Mouse (Mus musculus) CD4-positive, CD25-positive, alpha-beta regulatory T cell, adult 4 months (primary cell): Measurements from ENCODE around the gene 9130213A22Rik. TPM values are rescaled to one million over a fixed set of nuclear protein-coding genes. Genes with fewer than 3 reads are reported as not detected.

Source experiments
- ATAC-seq: one replicate; pipeline ENCODE4 v1.8.0; 2017
- polyA plus RNA-seq, 2 experiments: library from polyadenylated mRNA; unstranded; fragments of 100-300 nt; shearing (Covaris generic); gene quantifications; one replicate each; pipeline ENCODE4 v1.2.1; 2017

9130213A22Rik gene
- polyA plus RNA-seq, 2 experiments from 2014 or later = not detected

DNA sequence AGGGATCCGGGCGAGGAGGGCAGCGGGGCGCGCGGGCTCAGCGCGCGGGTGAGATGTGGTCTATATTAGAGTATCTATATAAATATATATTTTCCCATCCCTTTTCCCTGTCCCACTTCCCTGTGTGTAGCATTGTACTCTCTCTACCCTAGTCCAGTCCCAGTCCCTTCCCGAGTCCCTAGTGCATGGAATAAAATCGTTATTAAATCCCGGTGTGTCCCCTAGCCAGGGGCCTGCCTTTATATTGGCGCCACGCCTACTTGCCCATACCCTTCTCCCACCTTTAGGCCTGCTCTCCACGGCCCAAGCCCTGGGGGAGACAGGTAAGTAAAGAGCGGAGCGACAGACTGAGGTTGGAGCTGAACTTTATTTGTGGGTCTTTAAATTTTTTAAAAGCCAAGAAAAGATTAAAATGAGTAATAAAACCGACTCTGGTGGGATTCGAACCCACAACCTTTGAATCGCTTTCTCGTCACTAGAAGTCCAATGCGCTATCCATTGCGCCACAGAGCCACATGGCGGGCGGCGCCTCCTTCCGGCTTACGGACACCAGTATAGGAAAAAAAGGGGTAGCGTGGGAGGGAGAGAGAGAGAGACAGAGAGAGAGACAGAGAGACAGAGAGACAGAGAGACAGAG, 785 bp upstream of the 9130213A22Rik start:
- no peak for ATAC-seq

DNA sequence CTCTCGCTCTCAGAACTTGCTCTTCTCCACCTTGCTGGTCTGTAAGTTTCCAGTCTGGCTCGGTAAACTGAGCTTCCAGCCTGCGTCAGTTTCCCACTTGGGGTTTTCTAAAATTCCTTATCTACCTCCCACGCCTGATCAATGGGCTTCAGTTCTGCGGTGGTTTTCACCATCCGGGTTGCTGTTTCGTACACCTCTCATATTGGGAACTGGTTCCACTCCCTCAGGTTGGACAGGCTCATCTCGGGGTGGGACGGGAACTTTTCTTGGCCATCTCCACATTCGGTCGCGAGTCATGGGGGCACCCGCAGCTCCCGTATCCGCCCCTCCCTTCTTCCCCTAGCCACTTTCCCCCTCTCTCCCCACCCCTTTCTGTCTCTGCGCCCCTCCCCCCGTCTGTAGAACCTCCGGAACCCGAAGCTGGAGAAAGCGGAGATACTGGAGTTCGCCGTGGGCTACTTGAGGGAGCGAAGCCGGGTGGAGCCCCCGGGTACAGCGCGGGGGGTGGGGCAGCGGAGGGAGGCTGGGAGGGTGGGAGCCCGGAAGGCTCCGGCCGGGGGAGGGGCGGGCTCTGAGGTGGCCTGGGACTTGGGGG, 551 bp downstream of the 9130213A22Rik start:
- ATAC-seq = no peak

DNA sequence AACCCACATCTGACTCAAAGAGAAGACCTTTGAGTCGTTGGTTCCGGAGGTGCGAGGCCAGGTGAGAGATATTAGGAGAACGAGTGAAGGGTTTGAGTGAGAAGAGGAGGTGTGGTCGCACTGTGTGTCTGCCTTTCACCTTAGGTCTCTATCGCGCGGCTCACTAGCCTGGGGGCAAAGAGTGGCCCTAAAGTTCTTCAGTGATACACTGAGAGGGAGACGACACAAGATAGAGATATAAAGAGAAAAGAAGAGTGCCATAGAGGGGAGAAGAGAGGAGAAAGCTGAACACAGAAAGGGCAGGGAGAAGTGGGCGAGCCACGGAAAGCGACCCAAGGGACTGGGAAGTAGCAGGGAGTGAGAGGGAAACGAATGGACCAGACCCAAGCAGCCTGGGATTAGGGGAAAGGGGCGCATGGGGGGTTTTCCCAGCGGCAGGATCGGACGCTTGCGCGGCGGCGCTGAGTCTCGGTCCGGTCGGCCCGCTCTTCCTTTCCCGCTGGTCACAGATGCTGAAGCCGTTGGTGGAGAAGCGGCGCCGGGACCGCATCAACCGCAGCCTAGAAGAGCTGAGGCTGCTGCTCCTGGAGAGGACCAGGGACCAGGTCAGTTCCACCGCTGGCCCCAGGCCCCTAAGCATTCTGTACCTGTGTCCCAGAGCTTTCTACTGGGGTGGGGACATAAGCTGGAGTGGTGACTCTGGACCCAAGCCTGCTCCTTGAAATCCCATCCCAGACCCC, 1.2 kb downstream of the 9130213A22Rik start:
- ATAC-seq = no peak

DNA sequence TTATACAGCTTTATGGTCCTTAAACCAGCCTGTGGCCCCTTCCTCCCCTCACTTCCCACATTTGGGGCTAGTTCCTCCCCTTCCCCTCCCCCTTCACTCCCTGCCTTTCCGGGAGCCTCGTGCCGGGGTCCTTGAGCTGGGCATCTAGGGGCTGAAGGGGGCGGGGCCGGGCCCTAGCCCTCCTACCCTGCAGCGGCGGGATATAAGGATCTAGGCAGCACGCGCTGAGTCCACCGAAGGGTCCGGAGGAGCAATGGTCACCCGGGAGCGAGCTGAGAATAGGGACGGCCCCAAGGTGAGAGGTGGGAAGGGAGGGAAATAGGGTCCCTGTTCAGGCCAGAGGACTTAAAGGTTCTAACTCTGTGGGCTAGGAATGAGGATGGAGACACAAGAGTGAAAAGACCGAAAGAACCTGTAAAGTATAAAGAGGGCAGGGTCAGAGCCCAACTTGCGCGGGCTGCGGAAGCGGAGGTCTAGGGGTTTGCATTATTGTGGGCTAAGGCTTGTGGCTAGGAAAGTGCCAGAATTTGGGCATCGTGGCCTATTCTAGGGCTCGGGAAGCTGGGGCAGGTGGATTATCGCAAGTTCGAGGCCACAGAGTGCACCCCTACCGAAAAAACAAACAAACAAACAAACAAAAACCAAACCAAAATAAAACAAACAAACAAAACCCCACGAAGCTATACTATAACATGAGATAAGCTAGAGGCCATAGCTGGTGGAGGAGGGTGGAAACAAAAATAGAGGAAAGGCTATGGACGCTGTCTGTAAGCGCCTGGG, 2.0 kb downstream of the 9130213A22Rik start, which contains the start of gene Hes7:
Gene Hes7, plus strand, starts transcription at position 184 of the 780 bp plus-strand sequence.
- no peak for ATAC-seq

DNA sequence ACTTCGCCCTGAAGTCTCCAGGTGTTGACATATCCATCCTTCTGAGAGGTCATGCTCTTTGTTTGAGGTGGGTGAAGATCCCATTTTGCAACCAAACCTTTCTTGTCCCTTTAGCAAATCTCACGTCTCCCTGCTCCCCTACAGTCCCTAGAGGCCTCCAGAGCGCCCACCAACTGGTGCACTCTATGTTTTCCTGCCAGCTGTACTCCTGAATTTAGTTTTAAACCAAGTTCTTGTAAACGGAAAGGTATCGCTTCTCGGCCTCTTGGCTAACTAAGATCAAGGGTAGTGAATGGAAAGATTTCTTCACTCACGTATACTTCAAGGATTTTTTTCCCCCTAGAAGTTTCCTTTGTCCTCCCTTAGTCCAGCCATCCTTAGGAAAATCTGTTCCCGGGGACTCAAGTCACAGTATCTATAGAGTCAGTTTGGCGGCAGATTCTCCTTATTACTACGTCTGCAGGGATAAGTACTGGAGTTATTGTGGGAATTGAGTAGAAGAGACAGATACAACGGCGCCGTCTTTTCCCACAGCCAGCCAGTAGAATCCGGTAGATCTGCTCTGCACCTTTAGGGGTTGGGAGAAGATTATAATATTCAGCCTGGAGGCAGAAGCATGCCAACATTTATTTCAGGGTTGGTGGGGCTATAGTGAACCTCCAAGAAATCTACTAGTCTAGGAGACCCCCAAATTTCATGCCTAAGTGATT, 2.8 kb downstream of the 9130213A22Rik start:
- ATAC-seq = no peak

DNA sequence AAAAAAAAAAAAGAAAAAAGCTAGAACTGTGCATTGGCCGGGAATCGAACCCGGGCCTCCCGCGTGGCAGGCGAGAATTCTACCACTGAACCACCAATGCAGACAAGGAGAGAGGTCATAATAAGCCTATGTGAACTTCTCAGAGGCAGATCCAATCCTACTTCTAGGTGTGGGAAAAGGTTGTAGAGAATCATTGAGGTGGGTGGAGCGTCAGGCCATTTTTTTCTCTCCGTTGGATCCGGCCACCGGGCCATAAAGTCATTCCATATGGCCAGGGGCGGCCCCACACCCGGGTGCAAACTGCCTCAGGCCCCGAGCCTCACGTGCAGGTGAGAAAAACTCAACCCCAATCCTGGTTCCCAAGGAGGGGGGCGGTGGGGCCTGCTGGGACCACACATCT, 3.6 kb downstream of the 9130213A22Rik start:
- ATAC-seq = peak; percentile 35

DNA sequence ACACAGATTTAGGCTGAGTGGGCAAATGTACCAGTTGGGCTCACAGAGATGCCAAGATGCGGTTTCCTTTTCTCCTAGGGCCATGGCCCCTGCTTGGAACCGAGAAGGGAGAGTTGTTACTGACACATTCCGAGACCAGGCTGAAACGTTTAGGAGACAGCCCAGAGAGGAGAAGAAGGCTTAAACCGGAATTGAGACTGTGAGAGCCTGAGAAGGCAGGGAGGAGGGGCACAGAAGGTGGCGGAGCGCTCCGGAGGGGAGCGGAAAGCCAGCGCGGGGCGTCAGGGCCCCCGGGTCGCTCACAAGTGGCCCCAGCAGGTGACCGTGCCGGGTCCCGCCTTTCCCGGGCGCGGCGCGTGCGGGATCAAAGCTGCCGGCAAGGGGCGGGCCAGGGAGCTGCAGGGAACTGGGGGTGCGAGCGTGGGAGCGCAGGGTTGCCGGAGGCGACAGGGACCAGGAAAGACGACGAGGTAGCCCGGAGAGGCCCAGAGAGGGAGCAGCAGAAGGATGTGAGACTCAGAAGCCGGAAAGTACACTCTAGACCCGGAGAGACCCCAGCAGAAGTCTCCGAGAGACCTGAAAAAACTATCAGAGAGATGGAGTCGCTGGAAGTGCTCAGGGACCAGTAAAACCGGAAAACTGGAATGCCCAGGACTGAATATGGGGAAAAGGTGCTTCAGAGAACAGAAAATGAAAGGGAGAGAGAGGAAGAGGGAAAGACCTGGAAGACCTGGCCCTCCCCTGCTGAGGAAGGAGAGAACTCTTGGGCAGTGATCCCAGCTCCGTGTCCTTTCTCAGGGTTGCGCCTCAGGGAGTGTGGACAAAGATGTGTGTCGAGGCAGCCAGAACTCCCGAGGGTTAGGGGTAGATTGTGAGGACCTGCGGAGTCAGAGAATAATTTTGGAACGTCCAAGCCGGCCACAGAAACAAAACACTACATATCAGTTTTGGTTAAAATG, 4.4 kb downstream of the 9130213A22Rik start:
- peak; percentile 45 for ATAC-seq

DNA sequence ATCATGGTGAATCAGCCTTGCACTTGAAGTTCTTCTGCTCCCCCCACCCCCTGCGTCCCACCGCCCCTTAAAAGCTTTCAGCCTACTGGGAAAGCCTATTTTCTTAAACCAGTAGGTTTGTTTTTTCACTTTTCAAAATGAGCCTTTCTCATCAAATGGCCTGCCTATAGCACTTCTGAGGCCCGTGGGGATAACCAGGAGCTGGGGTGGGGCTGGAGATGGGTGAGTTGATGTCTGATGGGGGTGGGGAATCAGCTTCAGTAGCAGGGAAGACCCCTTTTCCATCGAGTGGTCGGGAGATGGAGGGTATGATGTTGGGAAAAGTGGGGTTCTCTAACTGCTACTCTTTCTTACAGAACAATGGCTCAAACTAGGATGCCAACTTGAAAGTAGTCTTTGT, 5.5 kb downstream of the 9130213A22Rik start:
- no peak for ATAC-seq

DNA sequence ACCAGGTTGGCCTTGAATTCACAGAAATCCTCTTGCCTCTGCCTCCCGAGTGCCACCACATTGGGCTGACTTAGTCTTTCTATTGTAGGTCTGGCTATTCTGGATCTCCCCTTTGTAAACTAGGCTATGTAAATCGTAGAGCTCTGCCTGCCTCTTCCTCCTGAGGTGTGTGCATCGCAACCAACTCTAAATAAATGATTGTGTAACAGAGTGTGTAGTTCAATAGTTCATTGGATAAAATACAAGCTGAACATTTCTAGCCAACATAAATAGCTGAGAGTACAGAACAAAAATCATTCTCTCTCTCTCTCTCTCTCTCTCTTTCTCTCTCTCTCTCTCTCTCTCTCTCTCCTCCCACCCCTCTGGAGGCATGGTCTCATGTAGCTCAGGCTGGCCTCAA, 7.8 kb downstream of the 9130213A22Rik start:
- ATAC-seq = no peak

DNA sequence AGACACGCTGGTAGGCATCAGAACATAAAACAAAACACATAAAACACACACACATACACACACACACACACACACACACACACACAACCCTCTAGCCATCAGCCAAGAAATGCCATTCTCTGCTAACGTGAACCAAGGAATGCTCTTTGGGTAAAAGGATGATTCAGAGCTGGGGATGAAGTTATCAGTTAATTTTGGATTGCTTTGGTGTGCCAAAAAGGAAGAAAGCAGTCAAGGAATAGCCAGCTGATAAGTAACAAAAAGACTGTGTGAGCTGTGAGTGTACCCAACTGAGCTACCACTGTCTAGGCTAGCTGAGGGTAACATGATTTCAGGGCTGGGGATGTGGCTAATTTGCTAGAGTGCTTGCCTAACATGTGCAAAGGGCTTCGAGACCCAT, 8.4 kb downstream of the 9130213A22Rik start:
- no peak for ATAC-seq

DNA sequence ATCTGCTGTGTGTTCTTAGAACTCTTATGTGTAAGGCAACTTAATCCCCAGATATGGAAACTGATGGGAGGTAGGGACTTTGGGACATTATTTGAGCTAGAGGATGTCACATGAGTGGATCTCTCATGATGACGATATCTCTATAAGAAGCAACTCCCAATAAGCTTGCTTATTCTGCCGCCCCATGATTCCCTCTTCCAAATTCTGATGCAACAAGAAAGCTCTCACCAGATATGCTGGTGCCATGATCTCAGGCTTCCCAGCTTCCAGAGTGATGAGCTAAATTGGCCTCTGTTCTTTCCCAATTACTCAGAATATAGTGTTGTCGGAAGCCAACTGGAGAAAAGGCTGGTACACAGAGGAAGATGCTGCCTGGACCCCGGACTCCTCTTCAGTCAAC, 10.5 kb downstream of the 9130213A22Rik start:
- no peak for ATAC-seq

DNA sequence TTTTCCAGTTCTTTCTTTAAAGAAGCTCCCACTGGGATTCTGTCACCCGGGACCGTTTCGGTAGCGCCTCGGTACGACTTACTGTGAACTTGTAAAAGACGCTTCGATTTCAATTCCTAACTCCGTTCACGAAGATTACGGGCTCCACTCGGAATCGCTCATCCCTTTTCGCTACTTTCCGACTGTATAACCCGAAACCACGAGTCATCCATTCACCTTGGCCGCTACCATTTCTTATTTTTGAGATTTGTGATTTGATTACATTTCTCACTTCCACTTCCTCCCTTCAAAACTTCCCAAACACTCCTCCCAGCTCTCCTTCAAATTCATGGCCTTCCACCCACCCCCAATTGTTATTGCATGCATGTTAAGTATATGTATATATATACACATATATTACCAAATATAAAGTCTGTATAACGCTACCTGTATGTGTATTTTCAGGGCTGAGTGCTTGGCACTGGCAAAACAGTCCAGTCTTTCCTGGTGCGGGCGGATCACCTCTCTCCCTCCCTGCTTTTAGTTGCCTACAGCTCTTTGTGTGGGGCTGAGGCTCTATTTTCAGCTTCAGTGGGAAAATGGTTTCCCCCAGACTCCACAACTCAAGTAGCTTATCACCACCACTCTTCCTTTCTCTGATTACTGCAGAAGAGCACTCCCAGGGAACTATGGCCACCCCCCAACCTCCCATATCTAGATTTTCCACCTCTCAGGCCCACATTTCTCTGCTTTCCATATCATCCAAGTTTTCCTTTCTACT, 11.2 kb downstream of the 9130213A22Rik start:
- no peak for ATAC-seq

DNA sequence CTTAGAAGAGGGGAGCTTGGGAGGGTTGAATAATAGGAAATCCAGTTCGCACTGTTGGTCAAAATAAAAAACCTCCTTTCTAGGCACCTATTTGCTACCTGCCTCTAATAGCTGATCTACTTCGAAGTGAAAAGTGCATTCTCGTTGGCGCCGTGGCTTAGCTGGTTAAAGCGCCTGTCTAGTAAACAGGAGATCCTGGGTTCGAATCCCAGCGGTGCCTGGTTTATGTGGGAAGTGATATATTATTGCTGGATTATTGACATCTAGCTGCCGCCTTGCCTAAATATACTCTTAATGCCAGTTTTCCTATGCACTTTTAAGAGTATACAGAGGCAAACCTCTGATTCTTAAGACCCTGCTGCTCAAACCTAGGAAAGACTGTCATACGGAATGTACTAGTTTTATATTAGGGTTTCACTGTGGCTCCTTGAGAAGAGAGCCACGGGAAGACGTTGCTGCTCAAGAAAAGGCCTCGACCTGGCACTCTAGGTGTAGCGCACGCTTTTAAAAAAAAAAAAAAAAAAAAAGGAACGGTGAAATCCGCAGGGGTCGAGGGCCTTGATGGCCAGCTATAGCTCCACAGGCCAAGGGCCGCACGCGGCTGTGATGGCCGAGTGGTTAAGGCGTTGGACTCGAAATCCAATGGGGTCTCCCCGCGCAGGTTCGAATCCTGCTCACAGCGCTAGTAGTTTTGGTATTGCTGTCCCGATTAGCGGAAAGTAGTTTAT, 11.9 kb downstream of the 9130213A22Rik start:
- peak; percentile 49 for ATAC-seq

DNA sequence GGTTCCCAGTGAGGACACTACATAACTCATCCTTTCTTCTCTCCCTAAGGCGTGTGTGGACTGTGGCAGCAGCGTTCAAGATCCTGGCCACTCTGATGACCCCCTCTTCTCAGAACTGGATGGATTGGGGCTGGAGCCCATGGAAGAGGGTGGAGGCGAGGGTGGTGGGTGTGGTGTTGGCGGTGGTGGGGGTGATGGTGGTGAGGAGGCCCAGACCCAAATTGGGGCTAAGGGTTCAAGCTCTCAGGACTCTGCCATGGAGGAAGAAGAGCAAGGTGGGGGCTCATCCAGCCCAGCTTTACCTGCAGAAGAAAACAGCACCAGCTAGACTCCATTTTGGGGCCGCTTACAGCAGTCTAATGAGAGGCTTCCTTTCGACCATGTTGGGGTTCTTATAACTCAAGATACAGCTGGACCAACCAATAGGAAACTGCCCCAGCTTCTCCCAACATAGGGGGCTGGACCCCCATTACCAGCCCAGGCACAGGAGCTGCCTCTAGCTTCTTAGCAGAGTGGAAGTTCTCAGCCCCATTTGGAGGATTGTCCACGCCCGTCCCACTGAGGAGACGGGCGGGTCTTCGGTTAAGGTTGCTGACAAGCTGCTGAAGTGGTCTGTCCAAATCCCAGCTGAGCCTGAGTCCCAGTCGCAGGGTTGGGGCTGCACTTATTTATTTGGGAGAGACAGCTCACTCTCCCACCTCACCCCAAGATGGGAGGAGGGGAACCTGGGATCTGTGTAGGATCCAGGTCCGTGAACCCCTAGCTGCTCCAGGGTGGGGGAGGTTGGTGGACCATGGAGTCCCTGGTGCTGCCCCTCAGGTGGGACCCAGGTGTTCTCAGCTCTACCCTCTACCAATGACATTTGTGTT, 13.1 kb downstream of the 9130213A22Rik start:
- ATAC-seq = no peak

DNA sequence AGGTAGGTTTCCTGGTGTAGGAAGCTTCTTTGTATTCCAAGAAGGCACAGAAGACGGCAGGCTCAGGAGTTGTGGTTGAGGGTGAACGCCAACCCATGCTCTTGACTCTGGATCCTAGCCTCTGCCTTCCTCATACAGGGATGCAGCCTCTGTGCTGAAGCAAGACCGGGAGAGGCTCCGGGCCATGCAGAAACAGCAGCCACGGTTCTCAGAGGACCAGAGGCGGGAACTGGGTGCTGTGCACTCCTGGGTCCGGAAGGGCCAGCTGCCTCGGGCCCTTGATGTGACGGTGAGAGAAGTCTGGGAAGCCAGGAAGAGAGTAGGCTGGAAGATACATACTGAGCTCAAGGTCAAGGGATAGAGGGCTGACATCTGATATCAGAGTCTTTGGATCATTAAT, 14.2 kb downstream of the 9130213A22Rik start:
- no peak for ATAC-seq

DNA sequence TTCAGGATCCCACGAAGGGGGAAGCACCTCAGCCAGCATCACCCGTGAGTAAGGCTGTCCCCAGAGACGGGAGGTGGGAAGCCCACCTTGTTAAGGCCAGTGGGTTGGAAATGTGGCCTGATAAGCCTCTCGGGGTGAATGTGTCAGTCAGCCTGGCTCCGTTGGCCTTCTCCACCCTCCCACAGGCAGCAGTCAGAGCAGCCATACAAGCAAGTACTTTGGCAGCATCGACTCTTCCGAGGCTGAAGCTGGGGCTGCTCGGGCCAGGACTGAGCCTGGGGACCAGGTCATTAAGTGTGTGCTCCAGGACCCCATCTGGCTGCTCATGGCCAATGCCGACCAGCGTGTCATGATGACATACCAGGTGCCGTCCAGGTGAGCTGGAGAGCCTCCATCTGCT, 14.7 kb downstream of the 9130213A22Rik start:
- ATAC-seq = no peak

DNA sequence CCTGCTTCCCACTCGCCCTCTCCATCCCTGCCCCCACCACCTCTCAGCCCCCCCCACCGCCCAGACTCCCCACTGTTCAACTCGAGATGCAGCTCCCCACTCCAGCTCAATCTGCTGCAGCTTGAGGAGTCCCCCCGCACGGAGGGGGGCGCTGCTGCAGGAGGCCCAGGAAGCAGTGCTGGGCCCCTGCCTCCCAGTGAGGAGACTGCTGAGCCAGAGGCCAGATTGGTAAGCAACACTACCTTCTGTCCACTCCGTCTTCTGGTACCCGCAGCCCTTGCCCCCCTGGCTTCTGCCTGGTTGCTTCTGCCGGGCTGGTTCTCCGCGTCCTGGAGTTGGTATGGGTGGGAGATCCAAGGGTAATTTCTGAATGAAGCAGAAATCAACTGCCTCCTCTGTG, 15.5 kb downstream of the 9130213A22Rik start:
- ATAC-seq = no peak

DNA sequence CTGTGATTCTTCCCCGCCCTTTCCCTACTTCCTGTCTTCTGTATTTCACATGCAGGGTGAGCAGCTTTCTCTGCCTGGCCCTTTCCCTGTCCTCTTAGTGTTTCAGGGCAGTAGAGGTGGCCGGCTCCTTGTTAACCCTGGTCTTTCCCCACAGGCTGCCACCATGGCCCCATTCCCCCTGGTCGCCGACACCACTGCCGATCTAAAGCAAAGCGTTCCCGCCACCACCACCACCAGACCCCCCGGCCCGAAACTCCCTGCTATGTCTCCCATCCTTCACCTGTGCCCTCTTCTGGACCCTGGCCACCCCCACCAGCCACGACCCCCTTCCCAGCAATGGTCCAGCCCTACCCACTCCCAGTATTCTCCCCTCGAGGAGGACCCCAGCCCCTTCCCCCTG, 16.1 kb downstream of the 9130213A22Rik start:
- no peak for ATAC-seq

DNA sequence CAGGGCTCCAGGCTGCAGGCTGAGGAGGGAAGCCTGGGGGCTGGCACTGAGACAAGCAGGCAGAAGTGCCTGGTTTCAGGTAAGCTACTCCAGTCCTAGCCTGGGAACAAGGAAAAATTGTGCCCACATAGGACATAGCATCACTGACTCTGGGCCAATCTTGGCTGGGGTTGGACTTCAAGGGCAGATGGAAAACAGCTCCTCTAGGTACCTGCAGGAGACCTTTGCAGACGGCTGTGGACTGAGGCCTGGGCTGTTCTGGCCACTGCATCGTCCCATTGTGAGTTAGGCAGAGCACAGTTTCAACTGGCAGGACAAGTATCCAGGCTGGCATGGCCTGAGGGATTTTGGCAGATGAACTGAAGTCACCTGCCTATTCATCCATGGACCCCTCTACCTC, 16.6 kb downstream of the 9130213A22Rik start:
- ATAC-seq = no peak
